ENCODE assay signal across 8 mouse cellular contexts in genomic region chrX:74281041-74281731, GRCm38 (mm10). TPM values are rescaled to one million over a fixed set of nuclear protein-coding genes. Genes with fewer than 3 reads are reported as not detected.
DNase-seq lines count a peak whose midpoint lies in the region; ATAC-seq lines count a peak whose summit lies in the region.

No protein-coding gene starts in this region.

- intact Hi-C loops in gastrocnemius, postnatal 14 days (cut with DNase I; ENCODE audit: low total_unique reads), result no loop called here

- peak overlapping the region; percentile 80 for H3K27ac ChIP-seq in kidney, embryonic 15.5 days
- H3K27ac ChIP-seq in hindbrain, embryonic 15.5 days (replicated peaks), result peak overlapping the region; percentile 83
- H3K27ac ChIP-seq in midbrain, embryonic 14.5 days (replicated peaks; ENCODE audit: low read depth, low read length), result no peak overlapping the region

- H3K4me3 ChIP-seq in kidney, embryonic 15.5 days (replicated peaks), result peak overlapping the region; percentile 62
- peak overlapping the region; percentile 62 for H3K4me3 ChIP-seq in hindbrain, embryonic 15.5 days
- H3K4me3 ChIP-seq in midbrain, embryonic 14.5 days (replicated peaks; ENCODE audit: low read depth, low read length), result peak overlapping the region; percentile 51

- no peaks in the 10 kb centered on the region for H3K9me3 ChIP-seq in kidney, embryonic 15.5 days (replicated peaks)
- H3K9me3 ChIP-seq in hindbrain, embryonic 15.5 days, result no peaks in the 10 kb centered on the region
- no peaks in the 10 kb centered on the region for H3K9me3 ChIP-seq in midbrain, embryonic 14.5 days (ENCODE audit: control insufficient read depth, low read length)

- ATAC-seq in kidney, embryonic 15.5 days (replicated peaks; ENCODE audit: low FRiP score), result peak; percentile 2; the same call in 1 of the 2 replicates
- no peak for ATAC-seq in hindbrain, embryonic 15.5 days (ENCODE audit: low FRiP score, low read depth)
- ATAC-seq in midbrain, embryonic 14.5 days (ENCODE audit: low FRiP score, low TSS enrichment), result no peak

- no peak for DNase-seq in kidney, postnatal 4 days
- peak; percentile 17 for DNase-seq in c-Kit-negative CD71-positive TER-119-positive erythroid progenitor cells, embryonic 14.5 days (ENCODE audit: low read depth, low spot score)
- DNase-seq in midbrain, embryonic 14.5 days, result no peak
- no peak for DNase-seq in urinary bladder, adult 18-20 months (ENCODE audit: low spot score in 2 of 2)
- no peak for DNase-seq in kidney, postnatal 14 days
- no peak for DNase-seq in gastrocnemius, postnatal 14 days

- peaks cover 15% of the 10 kb centered on the region for H3K4me1 ChIP-seq in kidney, embryonic 15.5 days
- H3K4me1 ChIP-seq in hindbrain, embryonic 15.5 days (replicated peaks), result peaks cover 15% of the 10 kb centered on the region
- H3K4me1 ChIP-seq in midbrain, embryonic 14.5 days (ENCODE audit: control insufficient read depth, insufficient read depth, low read length), result peaks cover 6% of the 10 kb centered on the region; the same call in 1 of the 2 replicates

- 16% methylated on average over 13 of the region's 14 CpGs for WGBS in kidney, embryonic 15.5 days
- 24% methylated on average over 14 of the region's 14 CpGs for WGBS in hindbrain, embryonic 15.5 days
- 18% methylated on average over 14 of the region's 14 CpGs for WGBS in midbrain, embryonic 14.5 days

- peak overlapping the region; percentile 70 for H3K4me2 ChIP-seq in kidney, embryonic 15.5 days
- H3K4me2 ChIP-seq in hindbrain, embryonic 15.5 days, result peak overlapping the region; percentile 70
- H3K4me2 ChIP-seq in midbrain, embryonic 14.5 days (ENCODE audit: low read length), result peak overlapping the region; percentile 68

- H3K36me3 ChIP-seq in kidney, embryonic 15.5 days, result no peaks in the 10 kb centered on the region
- H3K36me3 ChIP-seq in hindbrain, embryonic 15.5 days, result no peaks in the 10 kb centered on the region
- H3K36me3 ChIP-seq in midbrain, embryonic 14.5 days (ENCODE audit: control insufficient read depth, insufficient read depth, low read length), result no peaks in the 10 kb centered on the region

- no peaks in the 10 kb centered on the region for H3K27me3 ChIP-seq in kidney, embryonic 15.5 days
- no peaks in the 10 kb centered on the region for H3K27me3 ChIP-seq in hindbrain, embryonic 15.5 days
- no peaks in the 10 kb centered on the region for H3K27me3 ChIP-seq in midbrain, embryonic 14.5 days (ENCODE audit: control insufficient read depth, insufficient read depth, low read length)

- H3K9ac ChIP-seq in kidney, embryonic 15.5 days, result peak overlapping the region; percentile 64
- peak overlapping the region; percentile 66 for H3K9ac ChIP-seq in hindbrain, embryonic 15.5 days
- H3K9ac ChIP-seq in midbrain, embryonic 14.5 days (replicated peaks; ENCODE audit: low read length), result peak overlapping the region; percentile 62; the same call in 1 of the 2 replicates

RNA-seq across cellular contexts. Expression of gene Taz, which starts 0.5 kb away (rescaled TPM):
- 88.2 and 91.1 TPM in 2 replicates for polyA plus RNA-seq in kidney, embryonic 15.5 days (2015; fragmentation: Nextera tagmentation; extraction: Ambion mirVana)
- 73.2 and 80.1 TPM in 2 replicates for polyA plus RNA-seq in hindbrain, embryonic 15.5 days (2015; fragmentation: Nextera tagmentation; extraction: Ambion mirVana)
- 64.9 and 76.8 TPM in 2 replicates for polyA plus RNA-seq in midbrain, embryonic 14.5 days (2014; fragmentation: Nextera tagmentation; extraction: Ambion mirVana)
- total RNA-seq in gastrocnemius, postnatal 14 days (2021), result 10 to 100 TPM; 31.6 to 34.1 TPM

RNA-seq across cellular contexts. Expression of gene Dnase1l1, which starts 1.0 kb away (rescaled TPM):
- 12.8 and 13.0 TPM in 2 replicates for polyA plus RNA-seq in kidney, embryonic 15.5 days (2015; fragmentation: Nextera tagmentation; extraction: Ambion mirVana)
- polyA plus RNA-seq in hindbrain, embryonic 15.5 days (2015; fragmentation: Nextera tagmentation; extraction: Ambion mirVana), result 4.4 and 4.7 TPM in 2 replicates
- polyA plus RNA-seq in midbrain, embryonic 14.5 days (2014; fragmentation: Nextera tagmentation; extraction: Ambion mirVana), result 1.8 and 3.8 TPM in 2 replicates
- total RNA-seq in gastrocnemius, postnatal 14 days (2021), result 10 to 100 TPM; 79.6 to 82.4 TPM

RNA-seq across cellular contexts. Expression of gene Rpl10, which starts 10.6 kb away (rescaled TPM):
- 796 and 801 TPM in 2 replicates for polyA plus RNA-seq in kidney, embryonic 15.5 days (2015; fragmentation: Nextera tagmentation; extraction: Ambion mirVana)
- 396 and 404 TPM in 2 replicates for polyA plus RNA-seq in hindbrain, embryonic 15.5 days (2015; fragmentation: Nextera tagmentation; extraction: Ambion mirVana)
- polyA plus RNA-seq in midbrain, embryonic 14.5 days (2014; fragmentation: Nextera tagmentation; extraction: Ambion mirVana), result 527 and 538 TPM in 2 replicates
- total RNA-seq in gastrocnemius, postnatal 14 days (2021), result 100 to 1,000 TPM; 121 to 122 TPM

RNA-seq across cellular contexts. Expression of gene Atp6ap1, which starts 15.7 kb away (rescaled TPM):
- 137 TPM in 2 replicates for polyA plus RNA-seq in kidney, embryonic 15.5 days (2015; fragmentation: Nextera tagmentation; extraction: Ambion mirVana)
- polyA plus RNA-seq in hindbrain, embryonic 15.5 days (2015; fragmentation: Nextera tagmentation; extraction: Ambion mirVana), result 284 and 300 TPM in 2 replicates
- 220 and 235 TPM in 2 replicates for polyA plus RNA-seq in midbrain, embryonic 14.5 days (2014; fragmentation: Nextera tagmentation; extraction: Ambion mirVana)
- 10 to 100 TPM; 87.9 to 94.6 TPM for total RNA-seq in gastrocnemius, postnatal 14 days (2021)

RNA-seq across cellular contexts. Expression of gene Gdi1, which starts 23.6 kb away (rescaled TPM):
- 191 and 221 TPM in 2 replicates for polyA plus RNA-seq in kidney, embryonic 15.5 days (2015; fragmentation: Nextera tagmentation; extraction: Ambion mirVana)
- polyA plus RNA-seq in hindbrain, embryonic 15.5 days (2015; fragmentation: Nextera tagmentation; extraction: Ambion mirVana), result 868 and 983 TPM in 2 replicates
- polyA plus RNA-seq in midbrain, embryonic 14.5 days (2014; fragmentation: Nextera tagmentation; extraction: Ambion mirVana), result 615 and 857 TPM in 2 replicates
- 10 to 100 TPM; 36.3 to 38.9 TPM for total RNA-seq in gastrocnemius, postnatal 14 days (2021)
